Comparison of ENCODE assay signal across 8 mouse cellular contexts in genomic region chr9:64960117-64960977, GRCm38 (mm10). TPM values are rescaled to one million over a fixed set of nuclear protein-coding genes. Genes with fewer than 3 reads are reported as not detected.
A peak's percentile ranks its signal among the peaks of the same experiment; 100 is the strongest.
DNase-seq lines count a peak whose midpoint lies in the region; ATAC-seq lines count a peak whose summit lies in the region.

Gene Ints14 (plus strand): TSS chr9:64960905.

- peak; percentile 97 for DNase-seq in R1 (ENCODE audit: low read depth, low spot score)
- peak; percentile 98 for DNase-seq in cerebellum, postnatal 25 days
- DNase-seq in frontal cortex, postnatal 25 days (ENCODE audit: low spot score in 2 of 2), result peak; percentile 95 to 98
- DNase-seq in hindbrain, embryonic 14.5 days (ENCODE audit: low spot score), result peak; percentile 97
- peak; percentile 95 for DNase-seq in layer of hippocampus, postnatal 36 days
- peak; percentile 97 for DNase-seq in lung, postnatal 36 days
- peak; percentile 98 for DNase-seq in retina, postnatal 1 day
- peak; percentile 91 to 99 for DNase-seq in urinary bladder, adult 18-20 months (ENCODE audit: low spot score in 2 of 2)

- peak within 1 kb of the TSS; percentile 65 for H3K4me2 ChIP-seq in hindbrain, embryonic 14.5 days (replicated peaks)

- peaks cover 22% of the 10 kb centered on the region for H3K36me3 ChIP-seq in hindbrain, embryonic 14.5 days (replicated peaks; ENCODE audit: control insufficient read depth, insufficient read depth)

- peak within 1 kb of the TSS; percentile 86 for H3K27ac ChIP-seq in hindbrain, embryonic 14.5 days

- no peaks in the 10 kb centered on the region for H3K9me3 ChIP-seq in hindbrain, embryonic 14.5 days (ENCODE audit: control insufficient read depth, low read length)

- H3K9ac ChIP-seq in hindbrain, embryonic 14.5 days, result peak within 1 kb of the TSS; percentile 81

- H3K27me3 ChIP-seq in hindbrain, embryonic 14.5 days (ENCODE audit: control insufficient read depth, insufficient read depth, low read length), result no peaks in the 10 kb centered on the region

- ATAC-seq in hindbrain, embryonic 14.5 days (ENCODE audit: low FRiP score), result peak; percentile 95

- peak within 1 kb of the TSS; percentile 72 for H3K4me3 ChIP-seq in hindbrain, embryonic 14.5 days (replicated peaks; ENCODE audit: low read length)

- WGBS in hindbrain, embryonic 14.5 days, result 6% methylated on average over 29 of the region's 29 CpGs

- H3K4me1 ChIP-seq in hindbrain, embryonic 14.5 days (replicated peaks; ENCODE audit: control insufficient read depth, insufficient read depth, low read length), result peaks cover 8% of the 10 kb centered on the region

RNA-seq across cellular contexts. Expression of gene Ints14, which starts in this region (rescaled TPM):
- 37.6 and 39.1 TPM in 2 replicates for polyA plus RNA-seq in hindbrain, embryonic 14.5 days (2014; fragmentation: Nextera tagmentation; extraction: Ambion mirVana)
- 10 to 100 TPM; 19.7 to 20.1 TPM for total RNA-seq in layer of hippocampus, postnatal 36 days (2021)

Comparison
In these comparisons a context has a peak if more than half of its experiments do, and no peak if none do; other contexts are left out.
1. Peak in every context shown above with its lines: DNase-seq, ATAC-seq, H3K4me3 ChIP-seq and H3K27ac ChIP-seq.